Mouse (Mus musculus) intestine, postnatal 0 days (tissue): ENCODE measurements around the gene Nxpe4. TPM values are rescaled to one million over a fixed set of nuclear protein-coding genes. Genes with fewer than 3 reads are reported as not detected.

Experiments used
- ATAC-seq: fragments of 200-750 bp; cut with Nextera tagmentation; 2 replicates; pipeline ENCODE4 v1.8.0; 2017; ENCODE audit warnings: mild to moderate bottlenecking, moderate TSS enrichment, moderate library complexity
- H3K27ac ChIP-seq: fragments of 300-500 bp; sonication (generic); 2 replicates; pipeline ENCODE4 v1.5.1; 2014; ENCODE audit warnings: mild to moderate bottlenecking, low read depth, low read length, moderate library complexity
- H3K27me3 ChIP-seq: fragments of 300-500 bp; sonication (generic); replicated peaks from 2 replicates; pipeline ENCODE4 v1.6.1; 2014; ENCODE audit warnings: low read length, mixed read lengths; ENCODE audit not compliant: control insufficient read depth, insufficient read depth
- H3K36me3 ChIP-seq: fragments of 300-500 bp; sonication (generic); 2 replicates; pipeline ENCODE4 v1.6.1; 2014; ENCODE audit warnings: mild to moderate bottlenecking, moderate library complexity; ENCODE audit not compliant: control insufficient read depth, insufficient read depth
- H3K4me1 ChIP-seq: fragments of 300-500 bp; sonication (generic); replicated peaks from 2 replicates; pipeline ENCODE4 v1.6.1; 2014; ENCODE audit warnings: antibody characterized with exemption, low read length, mixed read lengths; ENCODE audit not compliant: control insufficient read depth, insufficient read depth
- H3K4me2 ChIP-seq: fragments of 300-500 bp; sonication (generic); replicated peaks from 2 replicates; pipeline ENCODE4 v1.6.1; 2014; ENCODE audit warnings: low read depth, mild to moderate bottlenecking, moderate library complexity
- H3K4me3 ChIP-seq: fragments of 300-500 bp; sonication (generic); 2 replicates; pipeline ENCODE4 v1.5.1; 2014; ENCODE audit warnings: low read depth, low read length
- H3K9ac ChIP-seq: fragments of 300-500 bp; sonication (generic); 2 replicates; pipeline ENCODE4 v1.6.1; 2014; ENCODE audit warnings: mild to moderate bottlenecking, low read depth, low read length
- H3K9me3 ChIP-seq: fragments of 300-500 bp; sonication (generic); 2 replicates; pipeline ENCODE4 v1.6.1; 2016; ENCODE audit warnings: mixed run types; ENCODE audit not compliant: control insufficient read depth
- CTCF ChIP-seq: sonication (generic); IDR thresholded peaks from 2 replicates; pipeline ENCODE4 v1.5.1; 2016; ENCODE audit warnings: low read depth, mild to moderate bottlenecking, control low read depth, antibody characterized with exemption, moderate library complexity
- WGBS: fragments of 180-500 bp; shearing (Covaris S2); extraction: QIAGEN DNeasy Blood & Tissue Kit; methylation state at CpG from one replicate; pipeline ENCODE4 v1.1.7; 2014; 5-methylcytosine and 5-hydroxymethylcytosine counted together
- polyA plus RNA-seq: library from polyadenylated mRNA; unstranded; fragments of >200 nt; fragmentation: Nextera tagmentation; extraction: Ambion mirVana; gene quantifications from 2 replicates; pipeline ENCODE4 v1.2.1, GENCODE M21; 2015

Gene Nxpe4
- polyA plus RNA-seq, 1 experiment from 2014 or later, result 2.0 TPM

DNA sequence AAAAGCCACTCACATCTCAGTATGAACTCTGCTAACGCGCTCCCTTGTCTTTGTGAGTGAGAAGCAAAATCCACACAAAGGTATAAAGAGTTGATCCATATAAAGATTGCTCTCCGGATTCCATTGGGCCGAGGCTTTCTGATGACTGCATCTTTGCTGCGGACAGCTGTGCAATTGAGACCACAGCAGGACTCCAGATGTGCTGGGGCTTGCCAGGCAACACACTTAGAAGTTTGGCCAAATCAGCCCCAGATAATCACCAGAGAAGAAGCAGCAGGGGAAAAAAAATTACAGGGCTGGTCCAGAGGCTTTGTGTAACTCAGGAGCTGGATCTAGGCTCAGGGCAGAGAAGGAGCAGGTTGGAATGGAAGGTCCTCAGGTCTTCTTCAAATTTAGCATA, 85.5 kb downstream of the Nxpe4 start:
- Histone ChIP-seq H3K9me3 (no peaks in the 10 kb centered on the region), H3K4me3 (no peak overlapping the region), H3K9ac (no peak overlapping the region), H3K4me1 (no peaks in the 10 kb centered on the region), H3K36me3 (no peaks in the 10 kb centered on the region), H3K4me2 (no peak overlapping the region), H3K27ac (no peak overlapping the region), H3K27me3 (no peaks in the 10 kb centered on the region)
- no peak for TF ChIP-seq CTCF
- ATAC-seq, result no peak
- 75% methylated on average over 5 of the region's 5 CpGs for WGBS

DNA sequence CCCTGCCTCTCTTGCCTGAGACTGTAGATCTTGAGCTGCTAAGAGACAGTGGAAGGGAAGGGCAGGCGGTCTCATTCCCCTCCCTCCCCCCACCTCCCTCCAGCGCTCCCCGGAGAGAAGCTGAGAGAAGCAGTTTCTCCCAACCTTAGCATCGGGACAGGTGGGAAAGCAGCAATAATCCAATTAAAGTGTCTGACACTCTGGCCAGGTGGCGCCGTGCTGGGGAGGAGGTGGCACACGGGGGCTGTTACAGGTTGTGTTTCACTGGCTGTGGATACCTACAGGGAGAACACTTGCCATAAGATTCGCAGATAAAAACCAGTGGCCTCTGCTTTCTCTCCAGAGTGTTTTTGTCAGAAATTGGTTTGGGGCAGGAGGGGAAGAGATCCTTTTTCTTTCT, 90.4 kb downstream of the Nxpe4 start:
- H3K36me3 ChIP-seq, result no peaks in the 10 kb centered on the region
- no peaks in the 10 kb centered on the region for H3K9me3 ChIP-seq
- H3K9ac ChIP-seq, result no peak overlapping the region
- no peak overlapping the region for H3K4me3 ChIP-seq
- no peak overlapping the region for H3K4me2 ChIP-seq
- TF ChIP-seq CTCF, result no peak
- no peak overlapping the region for H3K27ac ChIP-seq
- H3K4me1 ChIP-seq, result no peaks in the 10 kb centered on the region
- 7% methylated on average over 8 of the region's 8 CpGs for WGBS
- no peak for ATAC-seq
- no peaks in the 10 kb centered on the region for H3K27me3 ChIP-seq

DNA sequence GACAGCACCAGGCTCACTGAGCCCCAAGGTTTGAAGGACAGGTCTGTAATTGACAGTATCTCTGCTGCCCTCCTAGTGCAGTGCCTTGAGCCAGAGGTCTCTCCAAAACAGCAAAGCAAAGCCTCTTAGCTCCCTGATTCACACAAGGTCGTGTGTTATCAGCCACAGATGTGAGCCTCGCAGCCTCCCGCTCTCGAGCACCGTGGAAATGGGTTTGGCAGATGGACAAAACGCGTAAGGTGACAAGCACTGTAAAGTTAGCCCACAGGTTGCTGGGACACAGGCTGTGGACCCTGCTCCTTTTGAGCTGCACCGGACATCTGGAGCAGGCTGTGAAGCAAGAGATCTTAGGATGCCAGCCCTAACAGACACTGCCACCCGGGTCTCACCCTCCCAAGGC, 95.2 kb downstream of the Nxpe4 start:
- no peak for ATAC-seq
- 68% methylated on average over 9 of the region's 9 CpGs for WGBS

GRCm38 (mm10) chr9:48257741-48258423, 96.1 kb downstream of the Nxpe4 start:
- no peak overlapping the region for H3K9ac ChIP-seq
- no peak overlapping the region for H3K4me3 ChIP-seq
- H3K27me3 ChIP-seq, result no peaks in the 10 kb centered on the region
- H3K4me1 ChIP-seq, result no peaks in the 10 kb centered on the region
- H3K36me3 ChIP-seq, result no peaks in the 10 kb centered on the region
- H3K4me2 ChIP-seq, result no peak overlapping the region
- WGBS, result 39% methylated on average over 12 of the region's 12 CpGs
- peak; percentile 68 for TF ChIP-seq CTCF
- ATAC-seq, result no peak
- no peaks in the 10 kb centered on the region for H3K9me3 ChIP-seq
- H3K27ac ChIP-seq, result no peak overlapping the region

More for the DNA sequence above, 95.2 kb downstream of the Nxpe4 start:
- Histone ChIP-seq H3K27ac (no peak overlapping the region), H3K9ac (no peak overlapping the region), H3K27me3 (no peaks in the 10 kb centered on the region), H3K4me2 (no peak overlapping the region), H3K4me3 (no peak overlapping the region), H3K9me3 (no peaks in the 10 kb centered on the region), H3K4me1 (no peaks in the 10 kb centered on the region), H3K36me3 (no peaks in the 10 kb centered on the region)
- no peak for TF ChIP-seq CTCF

- Histone ChIP-seq H3K9me3 (no peaks in the 10 kb centered on the region), H3K36me3 (no peaks in the 10 kb centered on the region), H3K4me1 (no peaks in the 10 kb centered on the region), H3K27me3 (0 out of 2 replicates have a peak, but pooled peaks cover 7% of the 10 kb centered on the region), H3K27ac (no peak overlapping the region), H3K4me3 (no peak overlapping the region), H3K9ac (no peak overlapping the region), H3K4me2 (no peak overlapping the region)
- WGBS, result 84% methylated on average over 6 of the region's 6 CpGs
- ATAC-seq, result no peak
- no peak for TF ChIP-seq CTCF
These were observed 102.8 kb downstream of the Nxpe4 start for GRCm38 (mm10) chr9:48264616-48265015.

GRCm38 (mm10) chr9:48265491-48265890, 103.7 kb downstream of the Nxpe4 start:
- no peak for TF ChIP-seq CTCF
- Histone ChIP-seq H3K9me3 (no peaks in the 10 kb centered on the region), H3K4me3 (no peak overlapping the region), H3K27ac (no peak overlapping the region), H3K27me3 (0 out of 2 replicates have a peak, but pooled peaks cover 7% of the 10 kb centered on the region), H3K4me2 (no peak overlapping the region), H3K4me1 (no peaks in the 10 kb centered on the region), H3K9ac (no peak overlapping the region), H3K36me3 (no peaks in the 10 kb centered on the region)
- WGBS, result 76% methylated on average over 4 of the region's 4 CpGs
- ATAC-seq, result no peak
